Mouse (Mus musculus) embryonic facial prominence, embryonic 15.5 days (tissue): Measurements from ENCODE around the gene Tent4b. TPM values are rescaled to one million over a fixed set of nuclear protein-coding genes. Genes with fewer than 3 reads are reported as not detected.

ENCODE experiments used
- ATAC-seq: fragments of 200-750 bp; cut with Nextera tagmentation; 2 replicates; pipeline ENCODE4 v1.8.0; 2017; ENCODE audit warnings: low read depth, moderate TSS enrichment; ENCODE audit not compliant: insufficient number of reproducible peaks, low FRiP score, low TSS enrichment
- H3K27ac ChIP-seq: fragments of 300-500 bp; sonication (generic); replicated peaks from 2 replicates; pipeline ENCODE4 v1.5.1; 2015; ENCODE audit warnings: mild to moderate bottlenecking, inconsistent platforms
- H3K27me3 ChIP-seq: fragments of 300-500 bp; sonication (generic); 2 replicates; pipeline ENCODE4 v1.6.1; 2015; ENCODE audit warnings: inconsistent platforms
- H3K36me3 ChIP-seq: fragments of 300-500 bp; sonication (generic); 2 replicates; pipeline ENCODE4 v1.6.1; 2015; ENCODE audit warnings: mild to moderate bottlenecking, inconsistent platforms
- H3K4me1 ChIP-seq: fragments of 300-500 bp; sonication (generic); 2 replicates; pipeline ENCODE4 v1.6.1; 2015; ENCODE audit warnings: inconsistent platforms
- H3K4me2 ChIP-seq: fragments of 300-500 bp; sonication (generic); replicated peaks from 2 replicates; pipeline ENCODE4 v1.6.1; 2015; ENCODE audit warnings: mild to moderate bottlenecking, inconsistent platforms
- H3K4me3 ChIP-seq: fragments of 300-500 bp; sonication (generic); replicated peaks from 2 replicates; pipeline ENCODE4 v1.5.1; 2015; ENCODE audit warnings: mild to moderate bottlenecking, inconsistent platforms
- H3K9ac ChIP-seq: fragments of 300-500 bp; sonication (generic); 2 replicates; pipeline ENCODE4 v1.6.1; 2015; ENCODE audit warnings: inconsistent platforms
- H3K9me3 ChIP-seq: fragments of 300-500 bp; sonication (generic); replicated peaks from 2 replicates; pipeline ENCODE4 v1.6.1; 2016; ENCODE audit warnings: inconsistent platforms
- WGBS: fragments of 180-500 bp; shearing (Covaris S2); methylation state at CpG from one replicate; pipeline ENCODE4 v1.1.7; 2015; 5-methylcytosine and 5-hydroxymethylcytosine counted together
- polyA plus RNA-seq: library from polyadenylated mRNA; unstranded; fragments of >200 nt; fragmentation: Nextera tagmentation; extraction: Ambion mirVana; gene quantifications from 2 replicates; pipeline ENCODE4 v1.2.1, GENCODE M21; 2015

The Tent4b gene
- polyA plus RNA-seq, 1 experiment from 2014 or later, result 8.6 TPM

DNA sequence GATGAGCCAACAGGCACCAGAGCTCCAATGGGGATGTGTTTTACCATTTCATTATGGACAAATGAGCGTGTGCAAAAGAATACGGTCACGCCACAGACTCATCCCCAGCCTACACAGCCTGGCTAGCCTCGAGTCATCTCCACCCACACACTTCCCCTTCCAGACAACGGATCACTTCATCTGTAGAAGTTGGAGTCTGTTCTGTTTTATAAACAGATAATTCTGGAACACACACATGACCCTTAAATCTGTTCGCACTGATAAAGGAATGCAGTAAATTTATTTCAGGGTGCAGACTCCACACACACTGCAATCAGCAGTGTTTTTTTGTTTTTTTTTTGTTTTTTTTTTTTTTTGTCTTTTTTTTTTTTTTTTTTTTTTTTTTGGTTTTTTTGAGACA is 80.7 kb downstream of the Tent4b start:
- no peak overlapping the region for H3K4me2 ChIP-seq
- WGBS, result 44% methylated on average over 6 of the region's 6 CpGs
- no peaks in the 10 kb centered on the region for H3K9me3 ChIP-seq
- H3K27ac ChIP-seq, result no peak overlapping the region
- no peak for ATAC-seq
- H3K36me3 ChIP-seq, result no peaks in the 10 kb centered on the region
- no peak overlapping the region for H3K4me3 ChIP-seq
- no peaks in the 10 kb centered on the region for H3K27me3 ChIP-seq
- no peak overlapping the region for H3K9ac ChIP-seq
- peaks cover 14% of the 10 kb centered on the region for H3K4me1 ChIP-seq

DNA sequence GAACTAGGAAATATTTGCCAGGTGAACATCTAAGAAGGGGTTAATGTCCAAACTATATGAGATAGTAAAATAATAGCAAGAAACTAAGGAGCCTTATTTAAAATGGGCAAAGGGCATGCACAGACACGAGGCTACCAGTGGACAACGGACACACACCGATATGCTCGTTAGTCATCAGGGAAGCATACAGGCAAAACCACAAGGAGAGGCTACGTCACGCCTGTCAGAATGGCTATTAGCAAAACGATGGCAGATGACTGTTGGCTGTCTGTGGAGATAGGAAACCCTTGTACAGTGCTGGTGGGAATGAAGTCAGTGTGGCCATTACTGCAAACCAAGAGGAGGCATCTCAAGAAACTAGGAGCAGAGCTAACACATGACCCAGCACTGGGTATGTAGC is 81.9 kb downstream of the Tent4b start:
- Histone ChIP-seq H3K9me3 (no peaks in the 10 kb centered on the region), H3K36me3 (no peaks in the 10 kb centered on the region), H3K4me3 (no peak overlapping the region), H3K27me3 (no peaks in the 10 kb centered on the region), H3K9ac (no peak overlapping the region), H3K27ac (no peak overlapping the region), H3K4me2 (no peak overlapping the region), H3K4me1 (peaks cover 26% of the 10 kb centered on the region)
- WGBS, result 64% methylated on average over 7 of the region's 7 CpGs
- ATAC-seq, result no peak

DNA sequence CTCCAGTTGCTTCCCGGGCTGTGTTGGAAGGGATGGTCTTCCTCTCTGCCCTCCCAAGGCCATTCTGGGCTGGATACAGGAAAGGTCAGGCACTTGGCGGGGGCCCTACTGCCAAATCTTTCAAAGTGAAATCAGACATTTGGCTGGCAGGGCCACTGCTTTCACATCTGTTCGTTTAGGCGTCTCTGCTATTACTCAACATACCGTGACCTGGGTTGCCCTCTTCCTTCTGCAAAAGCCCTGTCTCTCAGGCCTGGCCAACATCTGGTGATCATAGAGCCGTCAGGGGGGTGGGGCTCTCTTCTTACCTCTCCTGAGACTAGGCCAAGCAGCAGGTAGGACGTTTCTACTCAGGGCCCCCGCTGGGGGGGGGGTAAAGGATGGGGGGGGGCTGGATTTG is 83.7 kb downstream of the Tent4b start:
- no peak overlapping the region for H3K27ac ChIP-seq
- H3K4me3 ChIP-seq, result no peak overlapping the region
- H3K4me1 ChIP-seq, result peaks cover 34% of the 10 kb centered on the region
- no peaks in the 10 kb centered on the region for H3K9me3 ChIP-seq
- no peaks in the 10 kb centered on the region for H3K36me3 ChIP-seq
- no peak overlapping the region for H3K9ac ChIP-seq
- H3K4me2 ChIP-seq, result no peak overlapping the region
- WGBS, result 18% methylated on average over 8 of the region's 8 CpGs
- ATAC-seq, result no peak
- H3K27me3 ChIP-seq, result no peaks in the 10 kb centered on the region

DNA sequence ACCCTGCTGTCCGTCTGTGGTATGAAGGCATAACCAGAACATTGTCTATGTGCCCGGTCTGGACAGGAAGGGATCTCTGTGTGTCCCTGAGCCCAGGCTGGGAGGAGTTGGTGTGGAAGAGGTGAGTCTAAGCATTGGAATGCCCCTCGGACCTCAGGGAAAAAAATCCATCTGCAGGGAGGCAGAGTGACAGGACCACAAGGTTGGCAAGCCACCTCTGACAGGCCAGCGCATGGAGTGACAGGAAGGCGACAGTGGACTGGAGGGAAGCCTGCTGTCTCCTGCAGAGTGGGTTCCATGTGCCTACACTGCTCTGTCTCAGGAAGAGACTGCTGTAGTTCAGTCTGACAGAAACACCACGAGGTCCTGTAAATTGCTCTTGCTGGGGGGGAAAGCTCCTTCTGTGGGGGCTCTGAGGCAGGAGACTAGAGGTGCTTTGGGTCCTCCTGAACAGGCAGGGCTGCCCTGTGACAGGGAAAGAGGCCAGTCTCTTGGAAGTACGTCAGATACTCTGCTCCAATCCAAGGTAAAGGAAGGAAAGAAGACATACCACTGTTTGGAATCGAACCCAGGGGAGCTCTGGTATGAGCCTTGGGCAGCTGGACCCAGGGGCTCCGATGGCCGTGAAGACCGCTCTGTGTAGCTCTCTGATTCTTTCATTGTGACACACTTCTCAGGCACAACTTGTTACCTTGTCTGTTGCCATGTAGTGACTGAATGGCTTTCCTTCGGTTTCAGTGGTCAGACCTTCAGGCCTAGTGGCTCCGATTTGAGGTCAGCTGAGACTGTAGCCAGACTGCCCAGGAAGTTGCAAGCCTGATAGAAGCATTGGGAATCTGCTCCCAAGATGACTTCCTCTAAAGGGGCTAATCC is 84.5 kb downstream of the Tent4b start:
- Histone ChIP-seq H3K9ac (no peak overlapping the region), H3K9me3 (no peaks in the 10 kb centered on the region), H3K27ac (no peak overlapping the region), H3K4me1 (peaks cover 40% of the 10 kb centered on the region), H3K4me2 (no peak overlapping the region), H3K4me3 (no peak overlapping the region), H3K27me3 (no peaks in the 10 kb centered on the region), H3K36me3 (no peaks in the 10 kb centered on the region)
- 72% methylated on average over 13 of the region's 13 CpGs for WGBS
- no peak for ATAC-seq

DNA sequence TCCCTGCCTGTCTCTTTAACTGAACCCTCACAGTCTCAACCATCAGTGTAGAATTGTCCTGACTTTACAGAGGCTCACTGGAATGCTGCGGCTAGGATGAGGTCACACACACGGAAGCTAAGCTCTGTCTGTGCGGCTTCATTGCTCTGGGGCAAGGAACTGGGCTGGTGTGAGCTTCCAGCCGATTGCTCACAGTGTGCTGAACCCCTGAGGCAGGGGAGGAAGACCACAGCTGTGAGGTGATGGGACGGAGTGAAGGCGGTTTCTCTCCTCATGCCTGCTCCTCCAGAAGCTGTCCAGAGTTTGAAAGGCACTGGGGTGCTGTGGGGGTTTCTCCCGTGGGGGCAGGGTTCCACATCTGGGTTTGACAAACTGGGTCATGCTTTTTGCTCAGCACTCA is 85.7 kb downstream of the Tent4b start:
- Histone ChIP-seq H3K36me3 (no peaks in the 10 kb centered on the region), H3K4me1 (peaks cover 50% of the 10 kb centered on the region), H3K4me2 (0 out of 2 replicates have a peak overlapping the region, but pooled peaks have one; percentile 6), H3K9ac (no peak overlapping the region), H3K27me3 (no peaks in the 10 kb centered on the region), H3K27ac (no peak overlapping the region; the same call in 1 of the 2 replicates), H3K4me3 (no peak overlapping the region), H3K9me3 (no peaks in the 10 kb centered on the region)
- WGBS, result 18% methylated on average over 7 of the region's 7 CpGs
- ATAC-seq, result 0 out of 2 replicates have a peak, but pooled peaks have one; percentile 40

DNA sequence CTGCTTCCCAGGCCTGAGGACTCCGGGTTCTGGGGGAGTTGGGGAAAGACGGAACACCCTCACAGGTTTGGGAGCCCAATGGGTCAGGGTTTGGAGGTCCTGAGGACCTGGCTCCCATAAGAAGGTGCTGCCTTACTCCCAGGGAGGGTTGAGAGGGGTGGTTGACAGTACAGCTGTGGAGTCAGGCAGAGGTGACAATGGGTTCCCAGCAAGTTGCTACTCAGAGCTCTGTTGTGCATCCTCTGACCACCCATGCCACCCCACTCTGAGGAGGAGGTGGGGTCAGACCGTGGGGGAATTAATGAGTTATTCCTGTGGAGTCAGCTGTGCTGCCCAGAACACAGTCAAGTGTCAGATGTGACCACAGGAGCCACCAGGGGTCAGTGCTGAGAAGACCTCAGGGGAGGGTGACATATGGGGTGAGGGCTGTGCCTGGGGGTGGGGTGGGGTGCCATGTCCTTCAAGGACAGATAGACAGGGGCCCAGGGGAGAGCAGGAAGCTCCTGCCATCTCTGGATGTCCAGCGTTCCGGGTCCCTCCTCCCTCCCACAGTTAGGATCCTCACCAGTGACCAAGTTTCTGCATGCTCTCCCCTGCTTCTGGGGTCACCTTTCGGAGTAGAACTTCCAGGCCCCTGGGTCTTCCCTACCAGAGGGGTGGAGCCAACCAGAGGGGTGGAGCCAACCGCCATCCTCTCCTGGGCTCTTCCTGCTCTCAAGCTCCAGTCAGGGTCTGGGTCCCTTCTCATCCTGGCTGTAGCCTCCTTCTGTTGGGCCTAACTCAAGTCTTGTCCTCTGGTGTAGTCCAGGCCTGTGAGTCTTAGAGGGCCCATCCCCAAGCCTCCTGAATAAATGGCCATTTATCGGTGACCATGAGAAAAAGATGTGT is 86.7 kb downstream of the Tent4b start:
- Histone ChIP-seq H3K36me3 (no peaks in the 10 kb centered on the region), H3K27ac (no peak overlapping the region), H3K27me3 (no peaks in the 10 kb centered on the region), H3K4me3 (no peak overlapping the region), H3K9ac (no peak overlapping the region), H3K4me2 (no peak overlapping the region), H3K4me1 (peaks cover 57% of the 10 kb centered on the region), H3K9me3 (no peaks in the 10 kb centered on the region)
- WGBS, result 84% methylated on average over 8 of the region's 8 CpGs
- no peak for ATAC-seq

DNA sequence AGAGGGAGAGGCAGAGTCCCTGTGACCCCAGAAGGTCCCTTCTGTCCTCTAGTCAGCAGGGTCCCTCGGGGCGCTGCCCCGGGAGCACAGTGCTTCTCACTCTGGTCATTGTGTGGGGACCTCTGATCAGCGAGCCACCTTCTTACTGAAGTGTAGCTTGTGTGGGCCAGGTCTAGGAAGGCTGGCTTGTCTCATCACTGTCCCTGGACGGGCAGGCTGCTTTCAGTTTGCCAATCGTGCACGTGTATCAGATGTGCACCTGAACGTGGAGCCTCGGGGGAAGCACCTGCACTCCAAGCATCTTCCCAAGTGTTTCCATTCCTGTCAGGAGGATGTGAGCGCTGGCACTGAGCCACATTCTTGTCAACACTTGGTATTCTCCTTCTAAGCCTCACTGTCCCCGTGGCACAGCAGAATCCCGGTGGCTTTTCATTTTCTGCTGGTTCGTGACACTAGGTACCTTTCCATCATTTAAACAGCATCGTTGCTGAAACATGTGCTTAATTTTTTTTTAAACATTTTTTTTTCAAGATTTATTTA is 87.5 kb downstream of the Tent4b start:
- Histone ChIP-seq H3K9me3 (no peaks in the 10 kb centered on the region), H3K36me3 (no peaks in the 10 kb centered on the region), H3K9ac (no peak overlapping the region), H3K4me2 (no peak overlapping the region), H3K27ac (no peak overlapping the region), H3K27me3 (no peaks in the 10 kb centered on the region), H3K4me3 (no peak overlapping the region), H3K4me1 (peaks cover 57% of the 10 kb centered on the region)
- 0 out of 2 replicates have a peak, but pooled peaks have one; percentile 16 for ATAC-seq
- 63% methylated on average over 14 of the region's 14 CpGs for WGBS

DNA sequence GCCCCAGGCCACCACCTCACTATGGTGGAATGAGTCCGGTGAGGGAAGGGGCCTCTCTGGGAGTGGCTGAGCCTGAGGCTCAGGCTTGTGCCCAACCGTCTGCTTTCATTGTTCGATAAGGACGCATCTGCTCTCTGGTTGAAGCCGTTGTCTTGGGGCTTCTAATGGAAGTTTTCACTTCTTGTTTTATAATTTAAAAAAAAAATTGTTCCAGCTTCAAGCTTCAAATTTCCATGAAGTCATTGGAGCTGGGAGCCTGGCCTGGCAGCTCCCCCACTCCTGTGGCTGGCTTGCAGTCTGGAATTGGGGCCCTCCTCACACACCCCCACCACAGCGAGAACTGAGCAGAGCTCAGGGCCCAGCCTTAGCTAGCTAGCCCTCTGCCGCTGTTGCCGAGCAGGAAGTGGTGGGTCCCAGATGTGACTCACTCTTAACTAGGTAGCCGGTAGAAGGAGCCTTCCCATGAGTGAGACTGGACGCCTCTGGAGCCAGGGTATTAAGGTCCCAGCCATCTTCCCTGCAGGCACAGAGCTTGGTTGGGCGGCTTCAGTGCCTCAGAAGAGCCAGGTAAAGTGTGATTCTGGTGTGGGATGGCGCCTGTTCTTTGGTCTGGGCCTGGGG is 89.7 kb downstream of the Tent4b start:
- Histone ChIP-seq H3K27ac (peak overlapping the region; percentile 80), H3K36me3 (no peaks in the 10 kb centered on the region), H3K9me3 (no peaks in the 10 kb centered on the region), H3K27me3 (no peaks in the 10 kb centered on the region), H3K9ac (no peak overlapping the region), H3K4me1 (peaks cover 49% of the 10 kb centered on the region), H3K4me3 (no peak overlapping the region), H3K4me2 (no peak overlapping the region)
- no peak for ATAC-seq
- WGBS, result 34% methylated on average over 12 of the region's 12 CpGs

DNA sequence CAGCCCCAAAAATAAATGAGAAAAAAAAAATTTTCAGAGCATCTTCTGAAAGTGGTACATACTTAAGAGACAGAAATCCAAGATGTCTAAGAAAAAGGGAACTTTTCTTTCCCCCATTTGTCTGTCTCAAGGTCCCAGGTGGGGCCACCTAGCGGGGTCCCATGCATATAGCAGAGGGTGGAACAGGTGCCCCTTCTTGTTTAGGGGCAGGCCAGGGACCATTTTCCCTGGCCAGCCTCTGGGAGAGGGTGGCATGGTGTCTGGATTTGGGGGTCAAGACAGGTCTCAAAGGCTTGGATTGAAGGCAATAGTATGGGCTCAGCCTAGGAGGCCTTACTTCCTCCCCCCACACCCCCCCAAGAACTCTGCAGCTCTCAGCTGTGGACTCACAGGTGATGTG is 90.9 kb downstream of the Tent4b start:
- ATAC-seq, result no peak
- WGBS, result 72% methylated on average over 1 of the region's 1 CpGs
- no peaks in the 10 kb centered on the region for H3K9me3 ChIP-seq
- H3K4me3 ChIP-seq, result no peak overlapping the region
- no peaks in the 10 kb centered on the region for H3K27me3 ChIP-seq
- no peak overlapping the region for H3K9ac ChIP-seq
- peaks cover 41% of the 10 kb centered on the region for H3K4me1 ChIP-seq
- H3K36me3 ChIP-seq, result no peaks in the 10 kb centered on the region
- H3K4me2 ChIP-seq, result no peak overlapping the region
- no peak overlapping the region for H3K27ac ChIP-seq

DNA sequence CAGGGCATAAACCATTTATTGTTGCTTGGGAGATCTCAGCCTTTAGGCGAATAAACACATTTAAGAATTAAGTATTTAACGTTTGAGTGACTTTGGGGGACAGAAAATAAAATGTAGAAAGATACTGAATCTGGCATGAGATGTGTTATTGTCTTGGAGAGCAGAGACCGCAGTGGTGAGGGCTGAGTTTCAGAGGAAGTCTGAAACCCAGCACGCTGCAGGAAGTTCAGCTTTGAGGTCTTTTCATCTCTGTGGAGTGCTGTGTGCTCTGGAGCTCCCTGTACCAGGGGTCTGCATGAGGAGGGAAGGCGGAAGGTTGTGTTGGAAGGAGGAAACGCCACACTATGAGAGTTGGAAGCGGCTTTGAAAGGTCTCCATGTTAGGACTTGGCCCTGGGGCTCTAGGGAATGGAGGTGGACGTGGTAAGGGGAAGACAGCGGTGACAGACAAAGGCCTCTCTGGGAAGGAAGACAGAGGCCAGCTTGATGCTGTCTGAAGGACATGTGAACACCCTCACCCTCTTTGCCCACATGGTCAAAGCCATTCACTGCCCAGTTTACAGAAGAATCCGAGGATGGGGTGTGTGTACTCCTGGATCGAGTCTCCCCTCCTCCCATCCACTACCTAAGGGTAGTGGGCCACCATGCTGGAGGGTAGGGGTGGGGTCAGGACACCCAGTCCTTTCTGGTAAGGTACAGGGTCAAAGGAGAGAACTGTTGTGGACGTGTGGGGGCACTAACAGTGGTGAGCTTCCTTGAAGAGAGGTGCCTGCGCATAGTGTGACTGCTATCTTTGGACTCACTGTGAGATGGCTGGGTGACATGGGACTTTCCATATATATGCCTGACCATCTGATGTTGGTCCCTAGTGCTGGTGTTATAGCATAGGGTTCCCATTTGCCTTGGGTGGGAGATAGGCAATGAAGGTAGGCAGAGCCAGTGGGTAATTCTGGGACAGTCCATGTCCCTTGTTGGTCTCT is 91.6 kb downstream of the Tent4b start:
- H3K27ac ChIP-seq, result no peak overlapping the region
- H3K36me3 ChIP-seq, result no peaks in the 10 kb centered on the region
- 74% methylated on average over 13 of the region's 13 CpGs for WGBS
- no peak for ATAC-seq
- no peaks in the 10 kb centered on the region for H3K9me3 ChIP-seq
- H3K9ac ChIP-seq, result no peak overlapping the region
- H3K4me3 ChIP-seq, result no peak overlapping the region
- no peaks in the 10 kb centered on the region for H3K27me3 ChIP-seq
- H3K4me2 ChIP-seq, result no peak overlapping the region
- peaks cover 33% of the 10 kb centered on the region for H3K4me1 ChIP-seq
